Mouse (Mus musculus): ENCODE results near the gene Prkg1.

- TF ChIP-seq POLR2A (IDR thresholded peaks at IDR 0.05; ENCODE audit: extremely low read depth, insufficient read depth, low read length) (no peak), CTCF (IDR thresholded peaks at IDR 0.05; ENCODE audit: extremely low read depth, insufficient read depth, low read length) (no peak)
Measured at GRCm38 (mm10) chr19:31424319-31424718, 340.5 kb downstream of the Prkg1 start.
